Mouse (Mus musculus): ENCODE measurements around the gene Lrmda.

Gene Lrmda

GRCm38 (mm10) chr14:22089866-22090470 lies 70.5 kb downstream of the Lrmda start:
- no peak for DNase-seq (ENCODE audit: extremely low read depth, low read depth, low spot score)

- no peak for DNase-seq (ENCODE audit: extremely low read depth, low read depth, low spot score)
These were observed 71.3 kb downstream of the Lrmda start for GRCm38 (mm10) chr14:22090778-22091211.

- no peak for DNase-seq (ENCODE audit: extremely low read depth, low read depth, low spot score)
These were observed 71.8 kb downstream of the Lrmda start for GRCm38 (mm10) chr14:22091306-22091705.

- no peak for DNase-seq (ENCODE audit: extremely low read depth, low read depth, low spot score)
These were observed 73.6 kb downstream of the Lrmda start for GRCm38 (mm10) chr14:22093124-22093523.

- DNase-seq (ENCODE audit: extremely low read depth, low read depth, low spot score) = peak; percentile 87
These were observed 82.7 kb downstream of the Lrmda start for GRCm38 (mm10) chr14:22101961-22102805.

GRCm38 (mm10) chr14:22105855-22106254 lies 86.3 kb downstream of the Lrmda start:
- no peak for DNase-seq (ENCODE audit: extremely low read depth, low read depth, low spot score)

- no peak for DNase-seq (ENCODE audit: extremely low read depth, low read depth, low spot score)
These were observed 87.3 kb downstream of the Lrmda start for GRCm38 (mm10) chr14:22106777-22107176.

GRCm38 (mm10) chr14:22109423-22109822 lies 89.9 kb downstream of the Lrmda start:
- no peak for DNase-seq (ENCODE audit: extremely low read depth, low read depth, low spot score)

- no peak for DNase-seq (ENCODE audit: extremely low read depth, low read depth, low spot score)
These were observed 94.2 kb downstream of the Lrmda start for GRCm38 (mm10) chr14:22113463-22114361.

GRCm38 (mm10) chr14:22114651-22115351 lies 95.3 kb downstream of the Lrmda start:
- DNase-seq (ENCODE audit: extremely low read depth, low read depth, low spot score) = no peak

- DNase-seq (ENCODE audit: extremely low read depth, low read depth, low spot score) = no peak
These were observed 98.6 kb downstream of the Lrmda start for GRCm38 (mm10) chr14:22118096-22118495.

GRCm38 (mm10) chr14:22118512-22118911 lies 99.0 kb downstream of the Lrmda start:
- no peak for DNase-seq (ENCODE audit: extremely low read depth, low read depth, low spot score)

- no peak for DNase-seq (ENCODE audit: extremely low read depth, low read depth, low spot score)
These were observed 106.8 kb downstream of the Lrmda start for GRCm38 (mm10) chr14:22126276-22126675.

GRCm38 (mm10) chr14:22126859-22127258 lies 107.3 kb downstream of the Lrmda start:
- DNase-seq (ENCODE audit: extremely low read depth, low read depth, low spot score) = no peak

- DNase-seq (ENCODE audit: extremely low read depth, low read depth, low spot score) = no peak
These were observed 111.6 kb downstream of the Lrmda start for GRCm38 (mm10) chr14:22130950-22131585.

GRCm38 (mm10) chr14:22139281-22139680 lies 119.8 kb downstream of the Lrmda start:
- no peak for DNase-seq (ENCODE audit: extremely low read depth, low read depth, low spot score)

GRCm38 (mm10) chr14:22144014-22144413 lies 124.5 kb downstream of the Lrmda start:
- no peak for DNase-seq (ENCODE audit: extremely low read depth, low read depth, low spot score)

- no peak for DNase-seq (ENCODE audit: extremely low read depth, low read depth, low spot score)
These were observed 126.4 kb downstream of the Lrmda start for GRCm38 (mm10) chr14:22145863-22146262.

- no peak for DNase-seq (ENCODE audit: extremely low read depth, low read depth, low spot score)
These were observed 127.1 kb downstream of the Lrmda start for GRCm38 (mm10) chr14:22146508-22147044.
